Mouse (Mus musculus) right cerebral cortex, postnatal 4 days (tissue): Measurements from ENCODE around the gene Sh3kbp1.

Experiments used
- DNase-seq: peaks from one replicate; pipeline ENCODE4 v3.0.0-alpha.2; 2022

Gene Sh3kbp1

GRCm38 (mm10) chrX:159751834-159752233 is 124.8 kb downstream of the Sh3kbp1 start:
- DNase-seq, result peak; percentile 11

GRCm38 (mm10) chrX:159756261-159756660 is 129.2 kb downstream of the Sh3kbp1 start:
- no peak for DNase-seq

- no peak for DNase-seq
Measured at GRCm38 (mm10) chrX:159756901-159757821, 130.1 kb downstream of the Sh3kbp1 start.

GRCm38 (mm10) chrX:159757854-159758540 is 130.9 kb downstream of the Sh3kbp1 start:
- no peak for DNase-seq

- no peak for DNase-seq
Measured at GRCm38 (mm10) chrX:159763801-159764200, 136.7 kb downstream of the Sh3kbp1 start.

- DNase-seq, result no peak
Measured at GRCm38 (mm10) chrX:159765850-159766249, 138.8 kb downstream of the Sh3kbp1 start.

- DNase-seq, result no peak
Measured at GRCm38 (mm10) chrX:159769005-159769404, 141.9 kb downstream of the Sh3kbp1 start.

- DNase-seq, result no peak
Measured at GRCm38 (mm10) chrX:159769773-159770172, 142.7 kb downstream of the Sh3kbp1 start.

- DNase-seq, result no peak
Measured at GRCm38 (mm10) chrX:159772137-159772536, 145.1 kb downstream of the Sh3kbp1 start.

GRCm38 (mm10) chrX:159775042-159775441 is 148.0 kb downstream of the Sh3kbp1 start:
- DNase-seq, result no peak

GRCm38 (mm10) chrX:159778787-159779186 is 151.7 kb downstream of the Sh3kbp1 start:
- DNase-seq, result no peak

GRCm38 (mm10) chrX:159790516-159790915 is 163.4 kb downstream of the Sh3kbp1 start:
- DNase-seq, result no peak

GRCm38 (mm10) chrX:159795603-159796002 is 168.5 kb downstream of the Sh3kbp1 start:
- DNase-seq, result no peak

- no peak for DNase-seq
Measured at GRCm38 (mm10) chrX:159804371-159804770, 177.3 kb downstream of the Sh3kbp1 start.

- no peak for DNase-seq
Measured at GRCm38 (mm10) chrX:159809510-159809909, 182.4 kb downstream of the Sh3kbp1 start.

- no peak for DNase-seq
Measured at GRCm38 (mm10) chrX:159810469-159810868, 183.4 kb downstream of the Sh3kbp1 start.

GRCm38 (mm10) chrX:159817508-159817907 is 190.4 kb downstream of the Sh3kbp1 start:
- no peak for DNase-seq

- DNase-seq, result peak; percentile 12
Measured at GRCm38 (mm10) chrX:159828135-159828534, 201.1 kb downstream of the Sh3kbp1 start.

GRCm38 (mm10) chrX:159829192-159829852 is 202.2 kb downstream of the Sh3kbp1 start:
- peak; percentile 3 for DNase-seq

- no peak for DNase-seq
Measured at GRCm38 (mm10) chrX:159831176-159831575, 204.1 kb downstream of the Sh3kbp1 start.

- no peak for DNase-seq
Measured at GRCm38 (mm10) chrX:159835239-159835638, 208.2 kb downstream of the Sh3kbp1 start.

- DNase-seq, result peak; percentile 4
Measured at GRCm38 (mm10) chrX:159837379-159837778, 210.3 kb downstream of the Sh3kbp1 start.

- no peak for DNase-seq
Measured at GRCm38 (mm10) chrX:159839786-159840185, 212.7 kb downstream of the Sh3kbp1 start.
